In genomic region chr19:45076586-45077510, GRCm38 (mm10) we compare ENCODE assay signal across 8 mouse cellular contexts. TPM values are rescaled to one million over a fixed set of nuclear protein-coding genes. Genes with fewer than 3 reads are reported as not detected.
DNase-seq lines count a peak whose midpoint lies in the region; ATAC-seq and TF ChIP-seq lines count a peak whose summit lies in the region.

No protein-coding gene starts in this region.

- H3K4me2 ChIP-seq in embryonic facial prominence, embryonic 14.5 days (ENCODE audit: low read depth, low read length): peak overlapping the region; percentile 99

- no peak overlapping the region for H3K27ac ChIP-seq in ES-Bruce4 (ENCODE audit: insufficient read depth, low read length)
- H3K27ac ChIP-seq in embryonic facial prominence, embryonic 14.5 days (replicated peaks; ENCODE audit: low read depth, low read length): peak overlapping the region; percentile 2; the same call in 1 of the 2 replicates

- H3K4me1 ChIP-seq in ES-Bruce4 (ENCODE audit: control insufficient read depth, insufficient read depth, low read length): peaks cover 2% of the 10 kb centered on the region
- peaks cover 39% of the 10 kb centered on the region for H3K4me1 ChIP-seq in embryonic facial prominence, embryonic 14.5 days (ENCODE audit: control insufficient read depth, insufficient read depth, low read length)
- H3K4me1 ChIP-seq in megakaryocyte, embryonic 14.5 days: peaks cover 89% of the 10 kb centered on the region

- intact Hi-C loops in heart, postnatal 10 days (cut with DNase I): no loop called here

- no peak for ATAC-seq in embryonic facial prominence, embryonic 14.5 days (ENCODE audit: low read depth)

- H3K9me3 ChIP-seq in ES-Bruce4 (replicated peaks; ENCODE audit: control insufficient read depth, insufficient read depth, low read length, poor library complexity, severe bottlenecking): no peaks in the 10 kb centered on the region
- H3K9me3 ChIP-seq in embryonic facial prominence, embryonic 14.5 days (ENCODE audit: control insufficient read depth, low read length): no peaks in the 10 kb centered on the region
- H3K9me3 ChIP-seq in megakaryocyte, embryonic 14.5 days: no peaks in the 10 kb centered on the region

- H3K27me3 ChIP-seq in ES-Bruce4 (ENCODE audit: control insufficient read depth, insufficient read depth, low read length, poor library complexity, severe bottlenecking): peaks cover 5% of the 10 kb centered on the region; the same call in 1 of the 2 replicates
- H3K27me3 ChIP-seq in embryonic facial prominence, embryonic 14.5 days (replicated peaks; ENCODE audit: control insufficient read depth, insufficient read depth, low read length): peaks cover 53% of the 10 kb centered on the region
- H3K27me3 ChIP-seq in megakaryocyte, embryonic 14.5 days (replicated peaks): peaks cover 39% of the 10 kb centered on the region

- peak; percentile 58 for TF ChIP-seq CTCF in ES-Bruce4 (IDR thresholded peaks at IDR 0.05; ENCODE audit: low read depth, low read length)

- H3K36me3 ChIP-seq in ES-Bruce4 (ENCODE audit: control insufficient read depth, insufficient read depth, low read length, poor library complexity, severe bottlenecking): no peaks in the 10 kb centered on the region
- H3K36me3 ChIP-seq in embryonic facial prominence, embryonic 14.5 days (ENCODE audit: control insufficient read depth, insufficient read depth, low read length): no peaks in the 10 kb centered on the region
- H3K36me3 ChIP-seq in megakaryocyte, embryonic 14.5 days (replicated peaks; ENCODE audit: low read length): no peaks in the 10 kb centered on the region

- no peak for TF ChIP-seq EP300 in ES-Bruce4 (IDR thresholded peaks at IDR 0.05; ENCODE audit: insufficient read depth, low read depth, low read length)

- peak overlapping the region; percentile 46 for H3K4me3 ChIP-seq in ES-Bruce4 (ENCODE audit: low read depth, low read length)
- peak overlapping the region; percentile 51 for H3K4me3 ChIP-seq in embryonic facial prominence, embryonic 14.5 days (ENCODE audit: low read depth, low read length)
- peak overlapping the region; percentile 97 for H3K4me3 ChIP-seq in megakaryocyte, embryonic 14.5 days (replicated peaks)

- H3K9ac ChIP-seq in ES-Bruce4 (ENCODE audit: low read depth, poor library complexity, severe bottlenecking): peak overlapping the region; percentile 35
- H3K9ac ChIP-seq in embryonic facial prominence, embryonic 14.5 days (ENCODE audit: low read depth, low read length): peak overlapping the region; percentile 55

- no peak for TF ChIP-seq POLR2A in ES-Bruce4 (IDR thresholded peaks at IDR 0.05; ENCODE audit: insufficient read depth, low read length)

- peak; percentile 83 for DNase-seq in adrenal gland, postnatal 14 days
- DNase-seq in embryonic facial prominence, embryonic 14.5 days (ENCODE audit: low spot score): peak; percentile 60
- peak; percentile 69 to 78 for DNase-seq in heart, postnatal 10 days
- DNase-seq in kidney, postnatal 4 days: peak; percentile 75 to 85
- peak; percentile 50 to 77 for DNase-seq in spleen, postnatal 10 days (ENCODE audit: low spot score in 2 of 2)
- no peak for DNase-seq in frontal cortex, postnatal 25 days (ENCODE audit: low spot score in 2 of 2)

- WGBS in embryonic facial prominence, embryonic 14.5 days: under 1% methylated on average over 51 of the region's 62 CpGs

RNA-seq across cellular contexts. Expression of gene Kazald1, which starts 1.8 kb away (rescaled TPM):
- polyA plus RNA-seq in ES-Bruce4 (2011; ENCODE audit: insufficient read depth, insufficient read length, low read depth, missing spikeins): 0.67 and 0.85 TPM in 2 replicates
- total RNA-seq in adrenal gland, postnatal 14 days (2021): 5.7 and 6.3 TPM in 2 replicates
- polyA plus RNA-seq in embryonic facial prominence, embryonic 14.5 days (2014; fragmentation: Nextera tagmentation; extraction: Ambion mirVana): 51.5 and 64.9 TPM in 2 replicates
- 1 to 10 TPM; 7.4 to 9.1 TPM for total RNA-seq in heart, postnatal 10 days (2021)
- polyA plus RNA-seq in megakaryocyte, embryonic 14.5 days (2012; ENCODE audit: insufficient read depth, low replicate concordance): 0.54 TPM in 1 of 2 replicates, not detected in the other

RNA-seq across cellular contexts. Expression of gene Sfxn3, which starts 29.5 kb away (rescaled TPM):
- 13.4 and 15.6 TPM in 2 replicates for polyA plus RNA-seq in ES-Bruce4 (2011; ENCODE audit: insufficient read depth, insufficient read length, low read depth, missing spikeins)
- 51.7 and 58.1 TPM in 2 replicates for total RNA-seq in adrenal gland, postnatal 14 days (2021)
- polyA plus RNA-seq in embryonic facial prominence, embryonic 14.5 days (2014; fragmentation: Nextera tagmentation; extraction: Ambion mirVana): 28.1 and 31.1 TPM in 2 replicates
- total RNA-seq in heart, postnatal 10 days (2021): 10 to 100 TPM; 21.8 to 23.9 TPM
- 4.4 TPM in 2 replicates for polyA plus RNA-seq in megakaryocyte, embryonic 14.5 days (2012; ENCODE audit: insufficient read depth, low replicate concordance)

RNA-seq across cellular contexts. Expression of gene Pdzd7, which starts 31.3 kb away (rescaled TPM):
- polyA plus RNA-seq in ES-Bruce4 (2011; ENCODE audit: insufficient read depth, insufficient read length, low read depth, missing spikeins): 0.97 and 1.3 TPM in 2 replicates
- not detected in 2 replicates for total RNA-seq in adrenal gland, postnatal 14 days (2021)
- 0.32 and 0.67 TPM in 2 replicates for polyA plus RNA-seq in embryonic facial prominence, embryonic 14.5 days (2014; fragmentation: Nextera tagmentation; extraction: Ambion mirVana)
- total RNA-seq in heart, postnatal 10 days (2021): under 1 TPM in 1 of 2 experiments, not detected in 1; 0.22 TPM
- 0.02 TPM in 1 of 2 replicates, not detected in the other for polyA plus RNA-seq in megakaryocyte, embryonic 14.5 days (2012; ENCODE audit: insufficient read depth, low replicate concordance)

Comparison
In these comparisons a context has a peak if more than half of its experiments do, and no peak if none do; other contexts are left out.
1. H3K4me3 ChIP-seq: peak in every context shown above with its lines; median percentile 97 in megakaryocyte, embryonic 14.5 days; 51 in embryonic facial prominence, embryonic 14.5 days; 46 in ES-Bruce4.
2. DNase-seq: peak in adrenal gland, postnatal 14 days (single experiment), embryonic facial prominence, embryonic 14.5 days (single experiment), heart, postnatal 10 days (2 of 2), kidney, postnatal 4 days (2 of 2) and spleen, postnatal 10 days (2 of 2); none in frontal cortex, postnatal 25 days (0 of 2).
3. RNA of gene Kazald1, which starts 1.8 kb away (polyA plus RNA-seq): 51.5 to 64.9 TPM in embryonic facial prominence, embryonic 14.5 days; 0.67 to 0.85 TPM in ES-Bruce4 and 0.54 TPM in megakaryocyte, embryonic 14.5 days; every median in the first group is over 10 times any median in the second.